ENCODE assay signal across 13 mouse cellular contexts in the genomic region with DNA sequence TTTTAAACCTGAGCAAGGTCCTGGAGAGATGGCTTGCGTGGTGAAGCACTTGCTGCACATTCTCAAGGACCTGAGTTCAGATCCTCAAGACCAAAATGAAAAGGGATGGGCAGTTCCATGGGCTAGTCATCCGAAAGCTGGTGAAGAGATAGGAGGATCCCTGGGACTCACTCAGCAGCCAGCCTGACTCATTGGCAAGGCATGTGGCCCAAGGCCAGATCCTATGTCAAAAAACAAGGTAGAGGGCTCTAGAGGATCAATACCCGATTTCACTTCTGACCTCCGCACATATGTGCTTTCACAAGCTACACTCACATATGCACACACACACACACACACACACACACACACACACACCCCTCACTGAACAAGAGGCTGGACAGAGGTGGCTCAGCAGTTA. TPM values are rescaled to one million over a fixed set of nuclear protein-coding genes. Genes with fewer than 3 reads are reported as not detected.
"Had no signal": no experiment of that assay in that cellular context is flagged by ENCODE, and none has a peak within 500 bp of the region (broad histone marks: within the 10 kb centered on the region; RNA-seq: fewer than 3 reads in every experiment).

No protein-coding gene starts in this region.

- DNase-seq: kidney, postnatal 25 days; liver; lung, adult 18-20 months; lung, postnatal 10 days; lung, postnatal 36 days; right cerebral cortex, postnatal 25 days; spleen, adult 18-20 months; thymus, adult 18-20 months; thymus, postnatal 14 days; thymus, postnatal 4 days had no signal

RNA-seq across cellular contexts. Expression of a gene that starts 15.7 kb away (rescaled TPM):
- total RNA-seq: layer of hippocampus, postnatal 14 days; left cerebral cortex, adult 8-10 months; left cerebral cortex, postnatal 25 days had no signal

RNA-seq across cellular contexts. Expression of a gene that starts 30.2 kb away (rescaled TPM):
- total RNA-seq: layer of hippocampus, postnatal 14 days; left cerebral cortex, adult 8-10 months; left cerebral cortex, postnatal 25 days had no signal
